Mouse (Mus musculus) lung, postnatal 36 days (tissue): ENCODE results near the gene Tinagl1.

Experiments used
- DNase-seq: peaks from one replicate; pipeline ENCODE4 v3.0.0; 2022; ENCODE audit warnings: mixed read lengths

Tinagl1 gene

GRCm38 (mm10) chr4:130138441-130139213, 36.3 kb downstream of the Tinagl1 start:
- peak; percentile 79 for DNase-seq

- DNase-seq = no peak
Observed at GRCm38 (mm10) chr4:130133399-130133798, 41.5 kb downstream of the Tinagl1 start.

- DNase-seq = no peak
Observed at GRCm38 (mm10) chr4:130131448-130132105, 43.3 kb downstream of the Tinagl1 start.

GRCm38 (mm10) chr4:130130641-130131350, 44.1 kb downstream of the Tinagl1 start:
- no peak for DNase-seq

- no peak for DNase-seq
Observed at GRCm38 (mm10) chr4:130130082-130130481, 44.8 kb downstream of the Tinagl1 start.

GRCm38 (mm10) chr4:130128907-130129306, 46.0 kb downstream of the Tinagl1 start:
- no peak for DNase-seq

GRCm38 (mm10) chr4:130125935-130126334, 49.0 kb downstream of the Tinagl1 start:
- DNase-seq = no peak

GRCm38 (mm10) chr4:130125164-130125563, 49.8 kb downstream of the Tinagl1 start:
- DNase-seq = peak; percentile 86

GRCm38 (mm10) chr4:130124110-130124509, 50.8 kb downstream of the Tinagl1 start:
- DNase-seq = peak; percentile 84

- peak; percentile 31 for DNase-seq
Observed at GRCm38 (mm10) chr4:130123020-130123419, 51.9 kb downstream of the Tinagl1 start.

- DNase-seq = peak; percentile 71
Observed at GRCm38 (mm10) chr4:130121560-130121959, 53.4 kb downstream of the Tinagl1 start.

- DNase-seq = no peak
Observed at GRCm38 (mm10) chr4:130120752-130121151, 54.2 kb downstream of the Tinagl1 start.
